Mouse (Mus musculus): ENCODE measurements at regions not wholly inside any gene's neighbourhood (a gene's known extent, or its start where the extent isn't known, plus 50 kb on each side); places are given as distances from the start of the nearest gene placed in this dataset.
A peak's percentile ranks its signal among the peaks of the same experiment; 100 is the strongest.

DNA sequence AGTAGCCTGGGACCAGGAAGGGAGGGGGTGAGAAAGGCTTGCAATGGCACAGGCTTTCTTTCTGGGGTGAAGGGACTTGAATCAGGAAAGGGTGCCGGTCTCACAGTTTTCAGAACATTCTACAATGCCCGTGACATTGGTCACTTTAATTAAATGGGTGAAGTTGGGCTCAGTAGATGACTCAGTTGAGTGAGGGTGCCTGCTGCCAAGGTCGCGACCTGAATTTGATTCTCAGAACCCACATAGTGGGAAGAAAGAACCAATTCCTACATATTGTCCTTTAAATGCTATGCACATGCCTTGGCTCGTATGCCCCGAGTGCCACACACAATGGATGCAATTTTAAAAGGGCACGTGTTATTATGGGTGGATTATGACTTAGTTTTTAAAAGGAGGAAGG is 68.4 kb upstream of the Zfp217 start:
- Histone ChIP-seq H3K9ac (ENCODE audit: low read depth, low read length) (no peak overlapping the region), H3K36me3 (ENCODE audit: control insufficient read depth, insufficient read depth, low read length) (no peaks in the 10 kb centered on the region), H3K79me2 (ENCODE audit: control insufficient read depth, insufficient read depth, low read length) (no peaks in the 10 kb centered on the region), H3K4me1 (ENCODE audit: control insufficient read depth, insufficient read depth, low read length) (peaks cover 5% of the 10 kb centered on the region; the same call in 1 of the 2 replicates), H3K27ac (replicated peaks; ENCODE audit: insufficient read depth, low read depth, low read length) (no peak overlapping the region), H3K4me3 (ENCODE audit: insufficient read depth, low read depth, low read length) (no peak overlapping the region), H3K27me3 (ENCODE audit: control insufficient read depth, insufficient read depth, low read length) (no peaks in the 10 kb centered on the region; the same call in 1 of the 2 replicates)
- no peak for DNase-seq (ENCODE audit: extremely low read depth, low read depth, low spot score)
- TF ChIP-seq POLR2A (IDR thresholded peaks at IDR 0.05; ENCODE audit: extremely low read depth, insufficient read depth, low read length) (no peak), CTCF (IDR thresholded peaks at IDR 0.05; ENCODE audit: low read depth, low read length) (no peak)
- WGBS = over 99% methylated on average over 7 of the region's 7 CpGs

DNA sequence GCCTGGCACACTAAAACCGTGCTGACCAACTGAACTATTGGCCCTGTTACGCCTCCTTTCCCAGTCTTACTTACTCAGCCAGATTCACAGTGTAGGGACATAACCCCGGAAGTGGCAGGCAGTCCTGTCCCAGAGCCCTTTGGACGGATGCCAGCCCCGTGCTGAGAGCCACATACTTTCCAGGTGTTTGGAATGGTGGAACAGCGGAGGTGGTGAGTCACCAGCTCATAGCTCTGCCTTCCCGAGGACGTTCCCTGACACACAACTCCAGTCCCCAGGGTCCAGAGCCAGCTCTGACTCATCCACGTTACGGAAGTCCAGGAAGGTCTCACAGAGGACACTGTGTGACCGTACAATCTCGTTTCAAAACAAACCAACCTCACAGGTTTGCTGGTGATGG is 61.2 kb upstream of the Zfp217 start:
- Histone ChIP-seq H3K79me2 (ENCODE audit: control insufficient read depth, insufficient read depth, low read length) (no peaks in the 10 kb centered on the region), H3K4me3 (ENCODE audit: insufficient read depth, low read depth, low read length) (no peak overlapping the region), H3K36me3 (ENCODE audit: control insufficient read depth, insufficient read depth, low read length) (no peaks in the 10 kb centered on the region), H3K27me3 (ENCODE audit: control insufficient read depth, insufficient read depth, low read length) (no peaks in the 10 kb centered on the region), H3K27ac (replicated peaks; ENCODE audit: insufficient read depth, low read depth, low read length) (peak overlapping the region; percentile 11), H3K9ac (ENCODE audit: low read depth, low read length) (no peak overlapping the region), H3K4me1 (ENCODE audit: control insufficient read depth, insufficient read depth, low read length) (peaks cover 3% of the 10 kb centered on the region; the same call in 1 of the 2 replicates)
- TF ChIP-seq POLR2A (IDR thresholded peaks at IDR 0.05; ENCODE audit: extremely low read depth, insufficient read depth, low read length) = no peak
- WGBS = 6% methylated on average over 12 of the region's 12 CpGs
- peak; percentile 87 for DNase-seq (ENCODE audit: extremely low read depth, low read depth, low spot score)

DNA sequence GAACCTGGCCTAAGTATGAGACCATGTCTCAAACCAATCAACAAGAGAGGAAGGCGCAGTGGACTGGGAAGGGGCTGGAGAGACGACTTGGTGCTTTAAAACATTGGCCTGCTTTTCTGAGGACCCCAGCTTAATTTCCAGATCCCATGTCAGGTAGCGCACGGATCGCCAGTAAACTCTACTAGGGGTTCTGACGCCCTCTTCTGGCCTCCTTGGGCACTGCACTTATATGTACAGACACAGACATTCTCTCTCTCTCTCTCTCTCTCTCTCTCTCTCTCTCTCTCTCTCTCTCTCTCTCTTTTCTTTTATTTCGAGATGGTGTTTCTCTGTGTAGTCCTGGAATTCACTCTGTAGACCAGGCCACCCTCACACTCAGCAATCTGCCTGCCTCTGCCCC is 60.0 kb upstream of the Zfp217 start:
- H3K27ac ChIP-seq (replicated peaks; ENCODE audit: insufficient read depth, low read depth, low read length) = no peak overlapping the region
- no peaks in the 10 kb centered on the region for H3K27me3 ChIP-seq (ENCODE audit: control insufficient read depth, insufficient read depth, low read length)
- no peaks in the 10 kb centered on the region for H3K36me3 ChIP-seq (ENCODE audit: control insufficient read depth, insufficient read depth, low read length)
- WGBS = 87% methylated on average over 7 of the region's 7 CpGs
- peaks cover 3% of the 10 kb centered on the region; the same call in 1 of the 2 replicates for H3K4me1 ChIP-seq (ENCODE audit: control insufficient read depth, insufficient read depth, low read length)
- DNase-seq (ENCODE audit: extremely low read depth, low read depth, low spot score) = no peak
- no peak overlapping the region for H3K9ac ChIP-seq (ENCODE audit: low read depth, low read length)
- TF ChIP-seq CTCF (IDR thresholded peaks at IDR 0.05; ENCODE audit: low read depth, low read length) (peak; percentile 36), POLR2A (IDR thresholded peaks at IDR 0.05; ENCODE audit: extremely low read depth, insufficient read depth, low read length) (no peak)
- H3K79me2 ChIP-seq (ENCODE audit: control insufficient read depth, insufficient read depth, low read length) = no peaks in the 10 kb centered on the region
- H3K4me3 ChIP-seq (ENCODE audit: insufficient read depth, low read depth, low read length) = no peak overlapping the region

DNA sequence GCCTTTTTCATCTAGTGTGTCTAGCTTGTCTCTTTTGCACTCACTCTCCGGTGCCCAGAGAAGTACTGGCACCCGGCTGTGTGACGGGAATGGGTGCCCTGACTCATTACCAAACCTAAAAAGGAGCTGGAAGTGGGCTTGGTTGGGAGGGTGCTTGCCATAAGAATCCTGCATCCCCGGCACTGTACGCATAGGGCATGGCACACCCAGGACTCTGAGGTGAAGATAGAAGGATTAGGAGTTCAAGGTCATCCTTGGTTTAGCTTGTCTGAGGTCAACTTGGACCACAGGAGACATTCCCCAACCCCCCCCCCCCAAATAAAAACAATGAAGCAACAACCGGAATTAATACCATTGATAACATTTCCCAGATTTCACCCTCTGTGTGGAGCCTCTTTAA is 59.5 kb upstream of the Zfp217 start:
- peaks cover 3% of the 10 kb centered on the region; the same call in 1 of the 2 replicates for H3K4me1 ChIP-seq (ENCODE audit: control insufficient read depth, insufficient read depth, low read length)
- no peak for TF ChIP-seq POLR2A (IDR thresholded peaks at IDR 0.05; ENCODE audit: extremely low read depth, insufficient read depth, low read length)
- TF ChIP-seq CTCF (IDR thresholded peaks at IDR 0.05; ENCODE audit: low read depth, low read length) = no peak
- H3K79me2 ChIP-seq (ENCODE audit: control insufficient read depth, insufficient read depth, low read length) = no peaks in the 10 kb centered on the region
- 93% methylated on average over 6 of the region's 6 CpGs for WGBS
- H3K36me3 ChIP-seq (ENCODE audit: control insufficient read depth, insufficient read depth, low read length) = no peaks in the 10 kb centered on the region
- DNase-seq (ENCODE audit: extremely low read depth, low read depth, low spot score) = no peak
- no peaks in the 10 kb centered on the region for H3K27me3 ChIP-seq (ENCODE audit: control insufficient read depth, insufficient read depth, low read length)
- no peak overlapping the region for H3K27ac ChIP-seq (replicated peaks; ENCODE audit: insufficient read depth, low read depth, low read length)
- H3K4me3 ChIP-seq (ENCODE audit: insufficient read depth, low read depth, low read length) = no peak overlapping the region
- no peak overlapping the region for H3K9ac ChIP-seq (ENCODE audit: low read depth, low read length)

DNA sequence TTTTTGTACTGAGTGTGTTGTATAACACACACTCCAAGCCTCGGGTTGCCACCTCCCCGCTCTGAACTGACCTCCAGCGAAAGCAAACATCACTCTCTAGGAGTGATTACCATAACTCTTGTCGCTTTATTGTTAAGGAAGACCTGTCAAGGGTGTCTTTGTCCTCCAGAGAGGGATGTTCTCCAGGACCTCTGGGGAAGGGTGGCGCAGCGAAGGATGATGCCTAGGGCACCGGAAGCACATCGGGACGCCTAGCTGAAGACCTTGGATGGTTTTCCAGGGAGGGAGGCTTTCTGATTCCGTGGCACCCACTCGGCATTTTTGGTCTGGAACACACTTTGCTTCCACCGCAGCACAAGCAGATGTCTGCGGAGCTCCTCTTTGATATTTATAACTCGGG is 59.0 kb upstream of the Zfp217 start:
- H3K36me3 ChIP-seq (ENCODE audit: control insufficient read depth, insufficient read depth, low read length) = no peaks in the 10 kb centered on the region
- no peak for DNase-seq (ENCODE audit: extremely low read depth, low read depth, low spot score)
- TF ChIP-seq POLR2A (IDR thresholded peaks at IDR 0.05; ENCODE audit: extremely low read depth, insufficient read depth, low read length) = no peak
- no peak for TF ChIP-seq CTCF (IDR thresholded peaks at IDR 0.05; ENCODE audit: low read depth, low read length)
- no peaks in the 10 kb centered on the region for H3K27me3 ChIP-seq (ENCODE audit: control insufficient read depth, insufficient read depth, low read length)
- H3K4me1 ChIP-seq (ENCODE audit: control insufficient read depth, insufficient read depth, low read length) = peaks cover 3% of the 10 kb centered on the region; the same call in 1 of the 2 replicates
- H3K79me2 ChIP-seq (ENCODE audit: control insufficient read depth, insufficient read depth, low read length) = no peaks in the 10 kb centered on the region
- H3K4me3 ChIP-seq (ENCODE audit: insufficient read depth, low read depth, low read length) = no peak overlapping the region
- no peak overlapping the region for H3K9ac ChIP-seq (ENCODE audit: low read depth, low read length)
- 62% methylated on average over 14 of the region's 14 CpGs for WGBS
- H3K27ac ChIP-seq (replicated peaks; ENCODE audit: insufficient read depth, low read depth, low read length) = no peak overlapping the region

DNA sequence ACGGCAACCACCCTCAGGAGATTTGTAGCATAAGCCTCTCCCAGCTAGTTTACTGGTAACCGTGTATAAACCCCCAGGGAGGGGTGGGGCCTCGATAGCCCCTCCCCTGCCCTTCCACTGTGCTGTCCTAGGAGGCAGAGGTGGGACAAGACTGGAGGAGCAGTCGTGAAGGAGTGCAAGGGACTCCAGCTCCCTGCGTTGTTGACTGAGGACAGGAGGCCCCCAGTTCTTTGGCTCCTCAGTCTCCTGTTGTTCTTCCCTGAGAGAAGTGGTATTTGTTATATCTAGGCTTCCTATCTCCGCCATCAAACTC is 58.5 kb upstream of the Zfp217 start:
- Histone ChIP-seq H3K27me3 (ENCODE audit: control insufficient read depth, insufficient read depth, low read length) (no peaks in the 10 kb centered on the region), H3K36me3 (ENCODE audit: control insufficient read depth, insufficient read depth, low read length) (no peaks in the 10 kb centered on the region), H3K4me3 (ENCODE audit: insufficient read depth, low read depth, low read length) (no peak overlapping the region), H3K9ac (ENCODE audit: low read depth, low read length) (no peak overlapping the region), H3K79me2 (ENCODE audit: control insufficient read depth, insufficient read depth, low read length) (no peaks in the 10 kb centered on the region), H3K4me1 (ENCODE audit: control insufficient read depth, insufficient read depth, low read length) (peaks cover 3% of the 10 kb centered on the region; the same call in 1 of the 2 replicates), H3K27ac (replicated peaks; ENCODE audit: insufficient read depth, low read depth, low read length) (no peak overlapping the region)
- DNase-seq (ENCODE audit: extremely low read depth, low read depth, low spot score) = no peak
- no peak for TF ChIP-seq POLR2A (IDR thresholded peaks at IDR 0.05; ENCODE audit: extremely low read depth, insufficient read depth, low read length)
- no peak for TF ChIP-seq CTCF (IDR thresholded peaks at IDR 0.05; ENCODE audit: low read depth, low read length)
- 23% methylated on average over 6 of the region's 6 CpGs for WGBS

Measured in liver, adult 2 months (tissue).